Mouse (Mus musculus) liver, postnatal 0 days (tissue): ENCODE data around the gene Apbb1. TPM values are rescaled to one million over a fixed set of nuclear protein-coding genes. Genes with fewer than 3 reads are reported as not detected.

Experiments used
- ATAC-seq: fragments of 200-750 bp; cut with Nextera tagmentation; 2 replicates; pipeline ENCODE4 v1.8.0; 2017; ENCODE audit warnings: mild to moderate bottlenecking, moderate library complexity
- DNase-seq: peaks from one replicate; pipeline ENCODE4 v3.0.0-alpha.2; 2016
- H3K27ac ChIP-seq: fragments of 300-500 bp; sonication (generic); 2 replicates; pipeline ENCODE4 v1.5.1; 2014; ENCODE audit warnings: antibody characterized with exemption, moderate library complexity, mild to moderate bottlenecking, low read depth
- H3K27me3 ChIP-seq: fragments of 300-500 bp; sonication (generic); 2 replicates; pipeline ENCODE4 v1.6.1; 2014; ENCODE audit warnings: low read length, control low read depth, mixed read lengths; ENCODE audit not compliant: insufficient read depth
- H3K36me3 ChIP-seq: fragments of 300-500 bp; sonication (generic); replicated peaks from 2 replicates; pipeline ENCODE4 v1.6.1; 2014; ENCODE audit warnings: mild to moderate bottlenecking, control low read depth, low read length, moderate library complexity, mixed read lengths; ENCODE audit not compliant: insufficient read depth
- H3K4me1 ChIP-seq: fragments of 300-500 bp; sonication (generic); 2 replicates; pipeline ENCODE4 v1.6.1; 2014; ENCODE audit warnings: antibody characterized with exemption, mild to moderate bottlenecking, control low read depth; ENCODE audit not compliant: insufficient read depth
- H3K4me2 ChIP-seq: fragments of 300-500 bp; sonication (generic); 2 replicates; pipeline ENCODE4 v1.6.1; 2014; ENCODE audit warnings: low read depth, mild to moderate bottlenecking, low read length, moderate library complexity, mixed read lengths
- H3K4me3 ChIP-seq: fragments of 300-500 bp; sonication (generic); 2 replicates; pipeline ENCODE4 v1.5.1; 2014; ENCODE audit warnings: low read depth, low read length
- H3K9ac ChIP-seq: fragments of 300-500 bp; sonication (generic); replicated peaks from 2 replicates; pipeline ENCODE4 v1.6.1; 2014; ENCODE audit warnings: mild to moderate bottlenecking, moderate library complexity
- H3K9me3 ChIP-seq: fragments of 300-500 bp; sonication (generic); 2 replicates; pipeline ENCODE4 v1.6.1; 2016; ENCODE audit warnings: mild to moderate bottlenecking, control low read depth, low read length, mixed read lengths
- CTCF ChIP-seq: sonication (generic); IDR thresholded peaks from 2 replicates; pipeline ENCODE4 v1.5.1; 2016; ENCODE audit warnings: antibody characterized with exemption, low read depth
- EP300 ChIP-seq: IDR thresholded peaks from 2 replicates; pipeline ENCODE4 v1.6.1; 2016; ENCODE audit warnings: antibody characterized with exemption, low read depth, mild to moderate bottlenecking
- WGBS: fragments of 180-500 bp; shearing (Covaris S2); extraction: QIAGEN DNeasy Blood & Tissue Kit; methylation state at CpG from one replicate; pipeline ENCODE4 v1.1.7; 2014; ENCODE audit not compliant: insufficient replicate concordance; 5-methylcytosine and 5-hydroxymethylcytosine counted together
- polyA plus RNA-seq: library from polyadenylated mRNA; unstranded; fragments of >200 nt; fragmentation: Nextera tagmentation; extraction: Ambion mirVana; gene quantifications from 2 replicates; pipeline ENCODE4 v1.2.1, GENCODE M21; 2015

Gene Apbb1
- polyA plus RNA-seq, 1 experiment from 2014 or later, result 0.92 TPM

- no peaks in the 10 kb centered on the region for H3K36me3 ChIP-seq
- no peaks in the 10 kb centered on the region for H3K9me3 ChIP-seq
- ATAC-seq (no peak), DNase-seq (no peak)
- H3K27ac ChIP-seq, result no peak overlapping the region
- H3K9ac ChIP-seq, result no peak overlapping the region
- no peak overlapping the region for H3K4me2 ChIP-seq
- TF ChIP-seq CTCF, result no peak
- no peak for TF ChIP-seq EP300
- no peaks in the 10 kb centered on the region for H3K27me3 ChIP-seq
- 70% methylated on average over 5 of the region's 5 CpGs for WGBS
- no peak overlapping the region for H3K4me3 ChIP-seq
- H3K4me1 ChIP-seq, result no peaks in the 10 kb centered on the region
Measured at GRCm38 (mm10) chr7:105510143-105510542, 71.3 kb downstream of the Apbb1 start.

Other genes with a start within 250 kb of the Apbb1 start
- not detected in 2 replicates for gene Olfr690, start 247.5 kb downstream of the Apbb1 start, polyA plus RNA-seq
- gene Olfr691, start 239.4 kb downstream of the Apbb1 start, polyA plus RNA-seq, result not detected in 2 replicates
- gene Olfr692, start 213.4 kb downstream of the Apbb1 start, polyA plus RNA-seq, result not detected in 2 replicates
- gene Gm5901, start 206.6 kb downstream of the Apbb1 start, polyA plus RNA-seq, result not detected in 2 replicates
- gene Fam160a2, start 181.6 kb downstream of the Apbb1 start, polyA plus RNA-seq, result 10.3 and 11.1 TPM in 2 replicates
- gene Cnga4, start 177.1 kb downstream of the Apbb1 start, polyA plus RNA-seq, result not detected in 2 replicates
- not detected in 2 replicates for gene Cckbr, start 155.9 kb downstream of the Apbb1 start, polyA plus RNA-seq
- 4.5 and 4.7 TPM in 2 replicates for gene Cavin3, start 99.4 kb downstream of the Apbb1 start, polyA plus RNA-seq
- gene Smpd1, start 27.3 kb downstream of the Apbb1 start, polyA plus RNA-seq, result 21.6 and 24.0 TPM in 2 replicates
- gene Hpx, start 18.5 kb upstream of the Apbb1 start, polyA plus RNA-seq, result 2,004 and 2,190 TPM in 2 replicates
- gene Trim3, start 51.9 kb upstream of the Apbb1 start, polyA plus RNA-seq, result 3.0 and 4.0 TPM in 2 replicates
- 117 and 121 TPM in 2 replicates for gene Timm10b, start 58.4 kb upstream of the Apbb1 start, polyA plus RNA-seq
- gene Arfip2, start 58.8 kb upstream of the Apbb1 start, polyA plus RNA-seq, result 7.4 and 9.4 TPM in 2 replicates
- 44.4 and 45.8 TPM in 2 replicates for gene Gm45799, start 58.9 kb upstream of the Apbb1 start, polyA plus RNA-seq
- gene Dnhd1, start 69.2 kb upstream of the Apbb1 start, polyA plus RNA-seq, result 0.19 and 0.22 TPM in 2 replicates
- gene Ilk, start 154.9 kb upstream of the Apbb1 start, polyA plus RNA-seq, result 95.1 and 103 TPM in 2 replicates
- 10.6 and 11.6 TPM in 2 replicates for gene Rrp8, start 155.7 kb upstream of the Apbb1 start, polyA plus RNA-seq
- 104 and 110 TPM in 2 replicates for gene Taf10, start 162.7 kb upstream of the Apbb1 start, polyA plus RNA-seq
- 60.9 and 65.8 TPM in 2 replicates for gene Tpp1, start 170.6 kb upstream of the Apbb1 start, polyA plus RNA-seq
- gene Dchs1, start 206.0 kb upstream of the Apbb1 start, polyA plus RNA-seq, result 0.45 and 0.58 TPM in 2 replicates
- gene Mrpl17, start 229.4 kb upstream of the Apbb1 start, polyA plus RNA-seq, result 405 and 416 TPM in 2 replicates